Mouse (Mus musculus) left cerebral cortex, adult 8-10 months (tissue): Measurements from ENCODE around the gene Tex101. TPM values are rescaled to one million over a fixed set of nuclear protein-coding genes. Genes with fewer than 3 reads are reported as not detected.
"Not testable (repeated sequence)": the region's sequence is repeated elsewhere in the genome, so short reads cannot be mapped to it uniquely, and the experiment has no call there.

Experiments
- DNase-seq, 2 experiments: peaks; one replicate each; pipeline ENCODE4 v3.0.0; 2022; ENCODE audit warnings: low spot score in 2 of 2
- total RNA-seq, 4 experiments: library from RNA; stranded (reverse); gene quantifications; 2 replicates each; pipeline ENCODE4 v1.2.4; 2022

Tex101 gene
- total RNA-seq, 4 experiments from 2014 or later, result not detected

GRCm38 (mm10) chr7:24636264-24636663 is 40.2 kb downstream of the Tex101 start, which contains the start of gene Lypd3:
Gene Lypd3 (plus strand): TSS chr7:24636550.
- DNase-seq, result no peak

GRCm38 (mm10) chr7:24630116-24630880 is 46.2 kb downstream of the Tex101 start:
- DNase-seq, result no peak

- DNase-seq, result no peak
These were observed 46.8 kb downstream of the Tex101 start for GRCm38 (mm10) chr7:24629672-24630071.

GRCm38 (mm10) chr7:24628685-24629610 is 47.5 kb downstream of the Tex101 start:
- no peak for DNase-seq

GRCm38 (mm10) chr7:24622967-24623366 is 53.5 kb downstream of the Tex101 start:
- DNase-seq, result no peak

GRCm38 (mm10) chr7:24621193-24621592 is 55.3 kb downstream of the Tex101 start:
- DNase-seq, result no peak

GRCm38 (mm10) chr7:24619671-24620397 is 56.6 kb downstream of the Tex101 start:
- no peak for DNase-seq

- not testable (repeated sequence) for DNase-seq
These were observed 58.1 kb downstream of the Tex101 start for GRCm38 (mm10) chr7:24618374-24618773.

Other genes starting within 250 kb of the Tex101 start
- gene Irgc1, start 224.4 kb downstream of the Tex101 start, total RNA-seq, result under 1 TPM in 1 of 4 experiments, not detected in 3; 0.21 TPM
- 1 to 10 TPM in 2 of 4 experiments, under 1 TPM in 2; 0.72 to 4.6 (median 2.1) TPM for gene Plaur, start 214.2 kb downstream of the Tex101 start, total RNA-seq
- gene Cadm4, start 194.7 kb downstream of the Tex101 start, total RNA-seq, result 100 to 1,000 TPM; 215 to 253 (median 239) TPM
- 10 to 100 TPM; 42.8 to 45.4 (median 44.1) TPM for gene Zfp428, start 169.7 kb downstream of the Tex101 start, total RNA-seq
- gene AC161166.1, start 164.2 kb downstream of the Tex101 start, total RNA-seq, result not detected
- gene Irgq, start 146.0 kb downstream of the Tex101 start, total RNA-seq, result 10 to 100 TPM; 62.6 to 68.9 (median 66.6) TPM
- gene Pinlyp, start 130.6 kb downstream of the Tex101 start, total RNA-seq, result not detected
- gene Xrcc1, start 130.4 kb downstream of the Tex101 start, total RNA-seq, result 10 to 100 TPM; 37.2 to 39.8 (median 38.5) TPM
- 10 to 100 TPM; 13.3 to 16.0 (median 15.1) TPM for gene Ethe1, start 89.1 kb downstream of the Tex101 start, total RNA-seq
- 1 to 10 TPM; 5.3 to 6.9 (median 5.7) TPM for gene Zfp575, start 89.0 kb downstream of the Tex101 start, total RNA-seq
- gene Phldb3, start 65.9 kb downstream of the Tex101 start, total RNA-seq, result under 1 TPM in 3 of 4 experiments, not detected in 1; 0.13 to 0.39 (median 0.27) TPM
- 1 to 10 TPM in 1 of 4 experiments, under 1 TPM in 3; 0.44 to 1.3 (median 0.63) TPM for gene Lypd3, start 40.1 kb downstream of the Tex101 start, total RNA-seq
- gene BC049730, start 32.6 kb upstream of the Tex101 start, total RNA-seq, result not detected
- gene Gm4763, start 50.2 kb upstream of the Tex101 start, total RNA-seq, result not detected
- not detected for gene Cd177, start 83.6 kb upstream of the Tex101 start, total RNA-seq
- gene Ceacam10, start 100.5 kb upstream of the Tex101 start, total RNA-seq, result not detected
- not detected for gene Gm9844, start 185.5 kb upstream of the Tex101 start, total RNA-seq
- gene Lypd4, start 193.3 kb upstream of the Tex101 start, total RNA-seq, result not detected
- not detected for gene Dmrtc2, start 193.4 kb upstream of the Tex101 start, total RNA-seq
- 100 to 1,000 TPM; 577 to 601 (median 592) TPM for gene Rps19, start 207.7 kb upstream of the Tex101 start, total RNA-seq
- under 1 TPM; 0.33 to 0.74 (median 0.53) TPM for gene Cd79a, start 220.7 kb upstream of the Tex101 start, total RNA-seq
- 10 to 100 TPM; 56.3 to 90.8 (median 74.6) TPM for gene Arhgef1, start 226.2 kb upstream of the Tex101 start, total RNA-seq